Mouse (Mus musculus): ENCODE measurements at regions not wholly inside any gene's neighbourhood (a gene's known extent, or its start where the extent isn't known, plus 50 kb on each side); places are given as distances from the start of the nearest gene placed in this dataset.

GRCm38 (mm10) chr1:90268131-90268691, 64.4 kb downstream of the Ackr3 start:
- no peak for DNase-seq (ENCODE audit: low spot score)

GRCm38 (mm10) chr1:90268951-90269350, 65.2 kb downstream of the Ackr3 start:
- DNase-seq (ENCODE audit: low spot score) = no peak

GRCm38 (mm10) chr1:90269836-90270235, 66.1 kb downstream of the Ackr3 start:
- DNase-seq (ENCODE audit: low spot score) = no peak

GRCm38 (mm10) chr1:90271326-90271725, 67.5 kb downstream of the Ackr3 start:
- no peak for DNase-seq (ENCODE audit: low spot score)

DNA sequence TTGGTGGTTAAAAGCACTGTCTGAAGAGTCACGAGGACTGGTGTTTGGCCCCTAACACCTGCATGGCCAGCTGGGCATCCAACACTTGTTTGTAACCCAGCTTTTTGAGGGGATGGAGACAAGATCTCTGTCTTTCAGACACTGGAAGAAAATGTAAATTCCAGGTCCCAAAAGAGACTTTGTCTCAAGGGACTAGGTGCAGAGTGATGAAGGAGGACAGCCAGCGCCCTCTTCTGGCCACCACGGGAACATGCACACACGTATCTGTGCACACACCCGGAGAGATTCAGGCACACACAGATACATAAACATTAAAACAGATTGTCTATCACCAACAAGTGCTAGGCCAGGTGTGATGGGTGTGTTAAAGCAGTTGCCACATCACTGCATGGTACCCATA, 68.6 kb downstream of the Ackr3 start:
- no peak for DNase-seq (ENCODE audit: low spot score)

DNA sequence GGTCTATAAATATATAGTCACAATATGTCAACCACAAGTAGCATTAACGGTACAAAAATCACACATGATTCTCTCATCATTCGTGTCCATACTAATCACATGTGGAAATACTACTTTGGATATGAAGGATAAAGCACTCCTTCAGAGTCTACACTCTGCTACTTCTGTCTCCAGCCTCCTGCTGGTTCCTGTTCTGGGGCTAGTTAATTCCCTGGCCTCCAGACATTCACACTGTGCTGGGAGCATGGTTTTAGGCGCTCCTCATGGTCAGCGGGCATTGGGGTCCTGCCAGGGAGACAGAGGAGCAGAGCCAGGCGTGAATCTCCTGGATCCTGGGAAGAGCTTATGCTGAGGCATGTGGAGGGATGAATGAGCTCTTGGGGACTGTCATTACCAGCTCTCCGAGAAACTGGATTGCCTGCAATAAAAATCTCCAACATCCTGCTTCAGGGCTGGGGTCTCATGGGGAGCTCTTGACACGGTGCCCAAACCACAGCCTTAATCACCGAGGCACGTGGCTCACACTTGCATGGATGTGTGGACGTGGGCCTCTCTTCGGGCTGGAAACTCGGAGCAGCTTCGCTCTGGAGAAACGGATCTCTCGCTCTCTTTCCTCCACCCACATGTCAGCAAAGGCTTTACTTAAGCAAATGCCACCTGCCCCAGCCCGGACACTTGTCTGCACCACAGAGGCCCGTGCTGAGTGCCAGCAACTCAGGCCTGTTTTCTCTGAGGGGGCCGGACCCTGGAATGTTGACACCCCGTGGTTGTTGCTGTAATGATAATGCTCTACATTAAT, 69.2 kb downstream of the Ackr3 start:
- DNase-seq (ENCODE audit: low spot score) = no peak

GRCm38 (mm10) chr1:90273629-90273928, 69.8 kb downstream of the Ackr3 start:
- DNase-seq (ENCODE audit: low spot score) = no peak

GRCm38 (mm10) chr1:90274968-90275651, 71.3 kb downstream of the Ackr3 start:
- no peak for DNase-seq (ENCODE audit: low spot score)

GRCm38 (mm10) chr1:90275786-90276520, 72.2 kb downstream of the Ackr3 start:
- no peak for DNase-seq (ENCODE audit: low spot score)

- no peak for DNase-seq (ENCODE audit: low spot score)
Measured at GRCm38 (mm10) chr1:90277486-90278255, 73.9 kb downstream of the Ackr3 start.

- no peak for DNase-seq (ENCODE audit: low spot score)
Measured at GRCm38 (mm10) chr1:90279066-90279839, 75.5 kb downstream of the Ackr3 start.

DNA sequence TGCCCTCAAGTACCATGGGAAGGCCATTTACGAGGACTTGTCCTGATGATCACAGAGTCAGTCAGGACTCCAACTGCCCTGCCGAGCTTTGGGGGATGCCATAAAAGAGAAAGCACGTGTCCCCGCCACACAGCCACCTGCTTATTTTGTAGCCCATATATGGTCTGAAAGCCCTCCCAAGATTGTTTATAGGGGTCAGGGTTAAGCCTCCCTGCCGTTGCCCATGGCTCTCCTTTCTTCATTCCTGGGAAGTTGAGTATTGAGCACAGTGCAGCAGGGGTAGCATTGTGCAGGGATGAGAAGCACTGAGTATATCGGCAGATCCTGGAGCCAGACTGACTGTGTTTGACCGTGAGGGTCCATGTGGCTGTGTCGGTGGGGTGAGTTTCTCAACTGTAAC, 76.4 kb downstream of the Ackr3 start:
- no peak for DNase-seq (ENCODE audit: low spot score)

- DNase-seq (ENCODE audit: low spot score) = no peak
Measured at GRCm38 (mm10) chr1:90281255-90281654, 77.5 kb downstream of the Ackr3 start.

- DNase-seq (ENCODE audit: low spot score) = no peak
Measured at GRCm38 (mm10) chr1:90281956-90282355, 78.2 kb downstream of the Ackr3 start.

DNA sequence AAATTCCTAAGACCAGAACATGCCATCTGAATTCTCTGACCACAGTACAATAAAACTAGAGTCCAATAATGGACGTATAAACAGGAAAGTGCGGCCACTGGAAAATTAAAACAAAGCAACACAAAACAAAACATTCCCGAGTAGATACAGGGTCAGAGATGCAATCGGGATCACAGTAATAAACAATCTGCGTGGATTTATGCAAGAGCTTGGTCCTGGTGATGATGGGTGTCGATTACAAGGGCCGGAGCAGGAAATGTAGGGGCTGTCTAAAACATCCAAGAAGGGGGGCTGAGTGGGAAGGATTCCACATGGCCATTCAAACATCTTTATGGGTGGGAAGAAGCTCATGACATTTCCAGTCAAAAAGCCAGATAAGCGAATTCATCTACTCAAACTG, 78.6 kb downstream of the Ackr3 start:
- no peak for DNase-seq (ENCODE audit: low spot score)

- DNase-seq (ENCODE audit: low spot score) = no peak
Measured at GRCm38 (mm10) chr1:90283176-90283775, 79.5 kb downstream of the Ackr3 start.

DNA sequence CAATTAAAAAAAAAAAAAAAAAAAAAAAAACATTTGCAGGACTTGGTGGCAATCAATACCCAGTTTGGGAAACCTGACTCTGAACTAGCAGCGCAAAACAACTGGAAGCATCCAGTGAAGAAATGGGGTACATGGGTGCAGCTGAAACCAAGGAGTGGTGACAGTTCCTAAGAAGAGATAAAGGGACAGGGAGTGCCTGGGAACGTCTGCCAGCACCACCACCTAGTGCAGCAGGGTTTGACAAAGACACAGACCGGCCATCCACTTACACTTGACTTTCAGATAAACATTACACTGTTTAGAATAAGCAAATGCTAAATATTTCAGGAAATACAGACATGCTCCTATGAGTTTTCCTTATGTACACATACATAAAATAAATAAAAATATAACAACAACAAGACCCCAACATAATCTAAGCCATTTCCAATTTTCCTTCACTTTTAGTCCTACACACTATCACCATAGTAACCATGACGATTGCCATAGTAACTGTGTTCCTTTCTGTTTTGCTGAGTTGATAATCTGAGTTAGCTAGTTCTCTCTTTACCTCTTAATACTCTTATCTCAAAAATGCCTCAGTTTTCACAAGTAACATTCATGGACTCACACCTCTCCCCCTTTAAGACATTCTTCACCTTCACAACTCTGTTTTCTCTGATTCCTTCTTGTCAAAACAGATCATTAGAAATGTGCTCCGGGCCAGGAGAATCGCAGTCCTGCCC, 80.3 kb downstream of the Ackr3 start:
- DNase-seq (ENCODE audit: low spot score) = no peak

GRCm38 (mm10) chr1:90285318-90285717, 81.5 kb downstream of the Ackr3 start:
- no peak for DNase-seq (ENCODE audit: low spot score)

GRCm38 (mm10) chr1:90287251-90287650, 83.5 kb downstream of the Ackr3 start:
- no peak for DNase-seq (ENCODE audit: low spot score)
